Mouse (Mus musculus) cortical plate, adult 2 months (tissue): Measurements from ENCODE around the gene Olfr1444.

Experiments used
- CTCF ChIP-seq: fragments of 200-500 bp; IDR thresholded peaks from 2 replicates; pipeline ENCODE4 v1.5.1; 2011; ENCODE audit warnings: mild to moderate bottlenecking, control low read depth, low read length; ENCODE audit not compliant: insufficient read depth; ENCODE audit errors: extremely low read depth
- POLR2A ChIP-seq: fragments of 200-500 bp; IDR thresholded peaks from 2 replicates; pipeline ENCODE4 v1.6.1; 2011; ENCODE audit warnings: mild to moderate bottlenecking, low read length, control low read depth; ENCODE audit not compliant: insufficient read depth; ENCODE audit errors: extremely low read depth

DNA sequence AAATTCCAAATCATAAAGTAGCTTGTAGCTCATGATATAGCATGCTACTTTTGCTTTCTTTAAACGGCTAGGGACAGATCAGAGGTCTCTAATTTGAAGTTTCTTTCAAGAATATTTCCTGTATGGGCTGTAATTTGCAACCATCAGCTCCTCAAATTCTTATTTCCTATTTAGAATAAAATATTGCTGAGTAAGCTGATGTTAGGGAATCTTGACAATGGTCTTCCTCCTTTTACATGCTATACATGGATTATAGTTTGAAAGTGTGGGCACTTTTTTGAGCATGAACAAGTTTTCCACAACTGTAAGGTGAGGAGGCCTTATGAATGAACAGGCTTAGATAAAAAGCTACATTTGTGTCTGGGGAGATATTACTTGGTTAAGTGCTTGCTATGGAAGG is 43.2 kb upstream of the Olfr1444 start:
- TF ChIP-seq CTCF (no peak), POLR2A (no peak)
